Mouse (Mus musculus): ENCODE measurements around the gene Kcng3. TPM values are rescaled to one million over a fixed set of nuclear protein-coding genes. Genes with fewer than 3 reads are reported as not detected.

Kcng3 gene
- polyA plus RNA-seq, 1 experiment from 2014 or later: not detected

- Histone ChIP-seq H3K4me1 (replicated peaks; ENCODE audit: control insufficient read depth, insufficient read depth) (no peaks in the 10 kb centered on the region), H3K4me2 (replicated peaks; ENCODE audit: low read depth) (no peak overlapping the region), H3K27me3 (ENCODE audit: control insufficient read depth, insufficient read depth, low read length) (no peaks in the 10 kb centered on the region), H3K27ac (replicated peaks) (no peak overlapping the region), H3K36me3 (ENCODE audit: control insufficient read depth, insufficient read depth, low read length) (no peaks in the 10 kb centered on the region), H3K9ac (ENCODE audit: low read length) (no peak overlapping the region), H3K4me3 (ENCODE audit: low read depth, low read length) (no peak overlapping the region), H3K9me3 (ENCODE audit: control insufficient read depth, low read length) (no peaks in the 10 kb centered on the region)
- WGBS: 45% methylated on average over 8 of the region's 8 CpGs
- ATAC-seq (ENCODE audit: low FRiP score, low TSS enrichment) (no peak), DNase-seq (ENCODE audit: low spot score) (no peak)
- TF ChIP-seq EP300 (optimal IDR thresholded peaks at IDR 0.05) (no peak), CTCF (IDR thresholded peaks at IDR 0.05; ENCODE audit: low read depth) (no peak)
These were observed 64.3 kb downstream of the Kcng3 start for GRCm38 (mm10) chr17:83567375-83567774.

- 56% methylated on average over 4 of the region's 4 CpGs for WGBS
- Histone ChIP-seq H3K9me3 (ENCODE audit: control insufficient read depth, low read length) (no peaks in the 10 kb centered on the region), H3K9ac (ENCODE audit: low read length) (no peak overlapping the region), H3K4me1 (replicated peaks; ENCODE audit: control insufficient read depth, insufficient read depth) (no peaks in the 10 kb centered on the region), H3K4me2 (replicated peaks; ENCODE audit: low read depth) (no peak overlapping the region), H3K27ac (replicated peaks) (no peak overlapping the region), H3K36me3 (ENCODE audit: control insufficient read depth, insufficient read depth, low read length) (no peaks in the 10 kb centered on the region), H3K4me3 (ENCODE audit: low read depth, low read length) (no peak overlapping the region), H3K27me3 (ENCODE audit: control insufficient read depth, insufficient read depth, low read length) (no peaks in the 10 kb centered on the region)
- TF ChIP-seq EP300 (optimal IDR thresholded peaks at IDR 0.05): no peak
- TF ChIP-seq CTCF (IDR thresholded peaks at IDR 0.05; ENCODE audit: low read depth): no peak
- DNase-seq (ENCODE audit: low spot score) (no peak), ATAC-seq (ENCODE audit: low FRiP score, low TSS enrichment) (no peak)
These were observed 66.2 kb downstream of the Kcng3 start for GRCm38 (mm10) chr17:83565506-83565905.

- Histone ChIP-seq H3K36me3 (ENCODE audit: control insufficient read depth, insufficient read depth, low read length) (no peaks in the 10 kb centered on the region), H3K4me1 (replicated peaks; ENCODE audit: control insufficient read depth, insufficient read depth) (no peaks in the 10 kb centered on the region), H3K27me3 (ENCODE audit: control insufficient read depth, insufficient read depth, low read length) (no peaks in the 10 kb centered on the region), H3K4me2 (replicated peaks; ENCODE audit: low read depth) (no peak overlapping the region), H3K27ac (replicated peaks) (no peak overlapping the region), H3K9ac (ENCODE audit: low read length) (no peak overlapping the region), H3K9me3 (ENCODE audit: control insufficient read depth, low read length) (no peaks in the 10 kb centered on the region), H3K4me3 (ENCODE audit: low read depth, low read length) (no peak overlapping the region)
- DNase-seq (ENCODE audit: low spot score) (no peak), ATAC-seq (ENCODE audit: low FRiP score, low TSS enrichment) (no peak)
- 49% methylated on average over 12 of the region's 12 CpGs for WGBS
- TF ChIP-seq EP300 (optimal IDR thresholded peaks at IDR 0.05) (no peak), CTCF (IDR thresholded peaks at IDR 0.05; ENCODE audit: low read depth) (no peak)
These were observed 67.4 kb downstream of the Kcng3 start for GRCm38 (mm10) chr17:83564119-83564820.

- ATAC-seq (ENCODE audit: low FRiP score, low TSS enrichment): peak; percentile 67; the same call in 1 of the 2 replicates
- H3K4me2 ChIP-seq (replicated peaks; ENCODE audit: low read depth): no peak overlapping the region
These were observed 68.0 kb downstream of the Kcng3 start for GRCm38 (mm10) chr17:83563703-83564111.

GRCm38 (mm10) chr17:83562153-83563010 is 69.3 kb downstream of the Kcng3 start:
- Histone ChIP-seq H3K27me3 (ENCODE audit: control insufficient read depth, insufficient read depth, low read length) (no peaks in the 10 kb centered on the region), H3K4me1 (replicated peaks; ENCODE audit: control insufficient read depth, insufficient read depth) (no peaks in the 10 kb centered on the region), H3K9ac (ENCODE audit: low read length) (no peak overlapping the region), H3K9me3 (ENCODE audit: control insufficient read depth, low read length) (no peaks in the 10 kb centered on the region), H3K36me3 (ENCODE audit: control insufficient read depth, insufficient read depth, low read length) (no peaks in the 10 kb centered on the region), H3K27ac (replicated peaks) (no peak overlapping the region), H3K4me2 (replicated peaks; ENCODE audit: low read depth) (no peak overlapping the region), H3K4me3 (ENCODE audit: low read depth, low read length) (no peak overlapping the region)
- ATAC-seq (ENCODE audit: low FRiP score, low TSS enrichment) (no peak), DNase-seq (ENCODE audit: low spot score) (no peak)
- TF ChIP-seq EP300 (optimal IDR thresholded peaks at IDR 0.05): no peak
- TF ChIP-seq CTCF (IDR thresholded peaks at IDR 0.05; ENCODE audit: low read depth): no peak
- WGBS: 82% methylated on average over 5 of the region's 5 CpGs

More at GRCm38 (mm10) chr17:83563703-83564111, 68.0 kb downstream of the Kcng3 start:
- Histone ChIP-seq H3K27me3 (ENCODE audit: control insufficient read depth, insufficient read depth, low read length) (no peaks in the 10 kb centered on the region), H3K36me3 (ENCODE audit: control insufficient read depth, insufficient read depth, low read length) (no peaks in the 10 kb centered on the region), H3K9ac (ENCODE audit: low read length) (no peak overlapping the region), H3K9me3 (ENCODE audit: control insufficient read depth, low read length) (no peaks in the 10 kb centered on the region), H3K4me3 (ENCODE audit: low read depth, low read length) (no peak overlapping the region), H3K4me1 (replicated peaks; ENCODE audit: control insufficient read depth, insufficient read depth) (no peaks in the 10 kb centered on the region), H3K27ac (replicated peaks) (no peak overlapping the region)
- WGBS: 49% methylated on average over 10 of the region's 10 CpGs
- TF ChIP-seq EP300 (optimal IDR thresholded peaks at IDR 0.05) (no peak), CTCF (IDR thresholded peaks at IDR 0.05; ENCODE audit: low read depth) (peak; percentile 76)
- peak; percentile 58 for DNase-seq (ENCODE audit: low spot score)

- Histone ChIP-seq H3K27ac (replicated peaks) (no peak overlapping the region), H3K27me3 (ENCODE audit: control insufficient read depth, insufficient read depth, low read length) (no peaks in the 10 kb centered on the region), H3K4me1 (replicated peaks; ENCODE audit: control insufficient read depth, insufficient read depth) (no peaks in the 10 kb centered on the region), H3K4me3 (ENCODE audit: low read depth, low read length) (no peak overlapping the region), H3K36me3 (ENCODE audit: control insufficient read depth, insufficient read depth, low read length) (no peaks in the 10 kb centered on the region), H3K4me2 (replicated peaks; ENCODE audit: low read depth) (no peak overlapping the region), H3K9ac (ENCODE audit: low read length) (no peak overlapping the region), H3K9me3 (ENCODE audit: control insufficient read depth, low read length) (no peaks in the 10 kb centered on the region)
- no peak for ATAC-seq (ENCODE audit: low FRiP score, low TSS enrichment)
- no peak for TF ChIP-seq CTCF (IDR thresholded peaks at IDR 0.05; ENCODE audit: low read depth)
- TF ChIP-seq EP300 (optimal IDR thresholded peaks at IDR 0.05): no peak
- no peak for DNase-seq (ENCODE audit: low spot score)
- WGBS: 68% methylated on average over 8 of the region's 8 CpGs
These were observed 72.6 kb downstream of the Kcng3 start for GRCm38 (mm10) chr17:83559081-83559480.
